Mouse (Mus musculus) induced T-regulatory cell, adult 2 months (primary cell): Measurements from ENCODE around the gene Cdc40.
A peak's percentile ranks its signal among the peaks of the same experiment; 100 is the strongest.

Experiments
- DNase-seq: peaks from one replicate; pipeline ENCODE4 v3.0.0-alpha.2; 2012; ENCODE audit warnings: low read depth

The Cdc40 gene

DNA sequence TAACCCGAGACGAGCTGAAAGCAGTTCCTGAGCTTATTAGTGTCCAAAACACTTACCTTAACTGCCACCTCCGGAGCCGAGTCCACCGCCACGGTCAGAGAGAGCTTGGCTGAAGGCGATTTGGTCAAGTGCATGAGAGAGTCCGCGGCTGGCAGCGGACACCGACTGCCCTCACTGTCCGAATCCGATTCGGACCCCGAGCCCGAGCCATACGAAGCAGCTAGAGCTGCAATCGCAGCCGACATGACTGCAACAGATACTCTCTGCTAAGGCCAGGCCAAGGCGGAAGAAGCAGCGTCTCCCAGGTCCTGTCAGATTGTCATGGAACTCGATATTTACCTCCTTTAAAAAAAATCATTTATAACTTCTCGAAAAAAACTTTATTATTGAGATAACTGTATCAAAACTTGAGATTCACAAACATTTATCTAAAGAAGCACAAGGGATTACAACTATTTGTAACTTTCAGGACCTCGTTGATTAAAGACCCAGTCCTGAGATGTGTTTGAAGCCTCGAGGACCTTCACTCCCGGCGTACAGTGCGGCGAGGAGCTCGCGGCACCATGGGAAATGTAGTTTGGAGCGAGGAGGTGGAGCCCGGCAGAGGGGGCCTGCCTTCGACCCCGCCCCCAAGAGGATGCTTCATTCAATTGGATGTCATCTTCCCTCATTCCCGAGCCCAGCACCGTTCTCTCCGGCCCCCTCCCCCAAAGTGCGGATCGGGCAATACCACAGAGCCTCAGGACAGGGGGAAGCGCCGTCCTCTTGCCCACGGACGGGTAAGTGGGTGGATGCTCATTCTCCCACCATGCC, at the start of gene Cdc40, which contains the start of gene Wasf1:
Gene Cdc40 (minus strand): TSS at position 481 of the 813 bp plus-strand sequence.
Gene Wasf1 (plus strand): TSS at position 645 of the 813 bp plus-strand sequence.
- DNase-seq: peak; percentile 97

DNA sequence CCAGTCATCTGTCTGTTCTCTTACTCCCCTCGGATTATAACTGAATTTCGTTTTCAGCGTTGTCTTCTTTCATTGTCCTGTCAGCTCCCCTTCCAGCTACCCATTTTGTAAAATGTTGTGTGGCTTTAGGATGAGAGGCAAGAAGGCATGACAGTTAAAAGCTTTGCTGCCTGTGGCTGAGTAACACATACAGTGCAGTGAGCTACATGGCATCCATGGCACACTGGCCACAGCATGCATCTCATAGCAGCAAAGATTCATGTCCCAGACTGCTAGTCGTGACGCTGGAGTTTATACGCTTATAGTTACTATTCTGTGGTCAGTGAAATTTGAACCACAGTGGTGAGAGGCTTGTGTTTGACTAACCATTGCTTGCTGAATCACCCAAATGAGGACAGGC, 36.4 kb upstream of the Cdc40 start:
- no peak for DNase-seq

DNA sequence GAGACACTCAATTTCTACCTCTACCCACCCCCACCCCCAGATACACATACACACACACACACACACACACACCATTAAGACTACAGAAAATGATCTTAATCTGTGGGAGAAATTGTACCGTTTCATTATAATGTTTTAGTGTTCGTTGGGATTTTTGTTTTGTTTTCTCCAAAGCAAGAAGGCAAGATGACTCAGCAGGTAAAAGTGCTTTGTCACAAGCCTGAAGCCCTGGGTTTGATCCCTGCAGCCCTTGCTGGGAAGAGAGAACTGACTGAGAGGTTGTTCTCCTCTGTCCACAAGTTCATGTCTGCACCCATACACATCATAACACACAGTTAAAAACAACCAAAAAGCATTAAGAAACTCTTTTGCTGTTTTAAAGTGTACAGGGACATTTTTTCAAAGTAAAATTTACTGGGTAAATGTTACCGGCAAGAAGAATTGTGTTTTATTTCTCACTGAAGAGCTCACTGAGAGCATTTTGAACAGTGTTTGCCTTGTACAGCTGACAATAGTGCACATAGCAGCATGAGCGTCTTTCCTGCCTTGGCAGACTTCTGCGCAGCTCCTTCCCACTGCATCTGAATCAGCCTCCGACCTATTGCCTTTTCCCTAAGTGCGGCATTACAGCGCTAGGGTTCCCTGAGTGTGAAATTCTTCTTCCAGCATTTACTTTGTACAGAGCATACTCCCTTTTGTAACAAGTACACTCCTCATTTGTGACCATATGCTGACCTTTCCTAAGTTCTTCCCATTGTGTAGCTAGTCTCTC, 35.7 kb upstream of the Cdc40 start:
- no peak for DNase-seq

DNA sequence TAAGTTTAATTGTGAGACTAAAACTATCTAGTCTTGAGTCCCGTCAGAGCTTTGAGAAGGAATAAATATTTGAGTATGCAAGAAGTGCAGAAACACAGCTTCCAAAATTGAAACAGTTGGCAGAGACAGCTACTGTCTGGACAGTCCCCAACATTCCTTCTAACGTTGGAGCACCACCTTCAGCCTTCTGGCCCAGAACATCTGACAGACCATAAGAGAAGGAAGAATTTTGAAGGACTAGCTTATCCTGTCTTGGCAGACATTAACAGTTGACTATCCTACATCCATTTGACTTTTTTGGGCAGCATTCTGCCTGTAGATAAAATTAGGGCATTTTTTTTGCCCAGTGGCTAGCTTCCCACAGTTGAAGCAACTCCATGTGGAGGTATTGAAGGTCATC, 32.1 kb upstream of the Cdc40 start:
- no peak for DNase-seq

DNA sequence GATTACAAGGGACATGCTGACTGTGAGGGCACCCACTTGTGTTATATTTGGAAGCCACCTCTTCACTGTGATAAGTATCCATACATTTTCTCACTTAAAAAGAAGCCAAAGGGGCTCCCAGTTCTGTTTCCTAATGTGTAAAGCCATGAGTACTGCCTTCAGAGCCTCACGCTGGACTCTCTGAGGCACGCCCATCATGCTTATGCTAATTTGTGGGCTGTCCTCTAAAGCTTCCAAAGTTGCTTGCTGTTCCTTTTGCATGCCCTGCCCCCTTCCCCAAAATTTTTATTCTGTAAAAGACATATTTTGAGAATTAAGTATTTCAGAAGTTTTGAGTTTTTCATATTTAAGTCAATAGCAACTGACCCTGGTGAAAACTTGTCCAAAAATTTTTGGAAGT, 27.7 kb upstream of the Cdc40 start:
- DNase-seq: no peak

DNA sequence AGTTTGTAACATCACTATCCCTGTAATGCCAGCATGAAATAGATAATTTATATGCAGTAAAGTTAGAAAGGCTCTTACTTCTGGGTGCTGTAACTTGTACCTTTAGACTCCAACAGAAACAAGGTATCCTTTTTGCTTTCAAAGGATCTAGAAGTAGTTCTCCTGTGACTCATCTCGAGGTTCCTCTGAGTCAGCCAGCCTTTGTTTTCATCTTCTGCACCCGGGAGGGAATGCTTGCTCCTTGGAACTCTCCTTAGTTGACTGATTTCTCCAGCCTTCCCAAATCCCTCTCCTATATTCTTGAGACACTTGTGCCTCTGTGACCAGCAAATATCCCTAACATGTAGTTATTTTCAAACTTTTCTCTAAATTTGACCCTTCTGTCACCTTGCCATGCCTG, 25.5 kb upstream of the Cdc40 start:
- no peak for DNase-seq

DNA sequence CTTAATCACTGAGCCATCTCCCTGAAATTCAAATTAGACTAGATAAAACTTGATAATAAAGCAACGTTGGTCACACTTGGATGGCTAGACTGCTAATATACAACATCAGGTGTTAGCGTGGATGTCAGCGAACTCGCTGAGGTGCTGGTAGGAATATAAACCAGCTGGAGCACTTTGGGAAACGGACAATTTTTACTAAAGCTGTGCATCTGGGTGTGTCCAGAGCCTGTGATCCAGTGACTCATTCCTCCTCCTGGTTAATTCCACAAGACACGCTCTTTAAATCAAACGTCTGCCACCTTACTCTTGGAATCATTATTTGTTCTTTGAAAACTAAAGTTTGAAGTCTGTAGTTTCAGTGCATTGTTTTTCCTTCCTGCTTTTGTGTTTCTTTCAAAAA, 23.7 kb upstream of the Cdc40 start:
- no peak for DNase-seq

DNA sequence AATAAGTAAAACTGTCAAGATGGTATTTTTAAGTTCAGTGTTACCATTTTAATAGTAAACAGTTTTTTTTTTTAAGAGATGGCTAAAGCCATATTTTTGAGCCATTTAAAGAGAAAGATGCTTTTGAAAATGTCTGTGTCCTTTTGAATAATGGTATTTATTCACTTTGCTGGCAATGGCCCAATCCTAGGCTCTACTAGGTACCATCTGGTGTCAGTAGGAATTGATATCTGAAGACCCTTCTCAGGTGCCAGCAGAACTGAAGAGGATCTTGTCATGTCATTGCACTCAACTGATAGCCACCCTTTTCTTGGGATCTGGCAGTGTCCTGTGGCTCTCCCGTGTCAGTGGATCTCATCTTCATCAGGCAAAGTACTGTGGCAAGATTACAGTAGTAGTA, 23.0 kb upstream of the Cdc40 start:
- no peak for DNase-seq

DNA sequence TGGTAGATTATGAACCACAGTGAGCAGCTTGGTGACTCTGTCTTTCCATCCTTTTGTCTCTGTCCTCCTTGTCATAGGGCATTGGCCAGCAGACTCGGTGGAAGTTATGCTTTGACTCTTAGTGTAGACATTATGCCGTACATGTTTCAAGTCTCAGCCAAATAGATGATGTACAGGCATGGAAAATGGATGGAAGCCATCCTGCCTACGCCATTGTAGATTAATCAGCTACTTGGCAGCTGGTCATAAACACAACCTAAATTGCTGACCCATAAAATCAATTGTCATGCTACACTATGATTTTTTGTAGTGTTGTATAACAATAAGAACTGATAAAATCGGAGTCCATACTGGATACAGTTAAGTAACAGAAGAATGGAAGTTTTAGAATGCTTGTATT, 18.7 kb upstream of the Cdc40 start:
- DNase-seq: no peak

DNA sequence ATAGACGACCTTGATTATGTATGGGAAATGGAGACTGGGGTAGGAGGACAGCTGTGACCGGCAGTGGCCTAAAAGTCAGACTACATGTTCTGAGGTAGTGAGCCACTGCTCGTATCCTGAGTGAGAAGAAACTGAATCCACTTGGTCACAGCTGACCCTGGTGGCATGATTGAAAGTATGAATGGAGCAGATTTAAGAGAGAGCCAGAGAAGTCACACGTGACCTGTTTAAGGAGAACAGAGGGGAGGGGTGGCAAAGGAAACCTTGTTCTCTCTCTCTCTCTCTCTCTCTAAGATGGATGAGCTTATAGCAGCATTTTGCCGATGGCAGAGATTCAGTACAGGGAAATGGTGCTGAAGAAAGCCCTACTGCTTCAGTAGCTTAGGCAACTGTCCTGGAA, 13.5 kb upstream of the Cdc40 start:
- DNase-seq: no peak

DNA sequence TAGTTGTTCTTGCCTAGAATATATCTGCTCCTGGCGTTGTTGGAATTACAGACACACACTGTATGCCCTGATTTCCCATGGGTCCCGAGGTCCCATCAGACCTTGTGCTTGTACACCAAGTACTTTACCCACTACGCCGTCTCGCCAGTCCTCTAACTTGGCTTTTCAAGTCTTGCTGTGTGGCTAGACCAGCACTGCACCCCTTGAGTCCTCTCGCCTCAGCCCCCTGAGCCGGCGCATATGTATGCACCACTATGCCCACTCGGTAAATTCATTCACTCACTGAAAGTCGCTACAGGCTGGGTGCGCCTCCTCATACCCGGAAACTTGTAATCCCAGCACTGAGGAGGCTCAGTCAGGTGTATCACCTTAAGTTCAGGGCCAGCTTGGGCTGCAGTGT, 12.7 kb upstream of the Cdc40 start:
- DNase-seq: no peak

DNA sequence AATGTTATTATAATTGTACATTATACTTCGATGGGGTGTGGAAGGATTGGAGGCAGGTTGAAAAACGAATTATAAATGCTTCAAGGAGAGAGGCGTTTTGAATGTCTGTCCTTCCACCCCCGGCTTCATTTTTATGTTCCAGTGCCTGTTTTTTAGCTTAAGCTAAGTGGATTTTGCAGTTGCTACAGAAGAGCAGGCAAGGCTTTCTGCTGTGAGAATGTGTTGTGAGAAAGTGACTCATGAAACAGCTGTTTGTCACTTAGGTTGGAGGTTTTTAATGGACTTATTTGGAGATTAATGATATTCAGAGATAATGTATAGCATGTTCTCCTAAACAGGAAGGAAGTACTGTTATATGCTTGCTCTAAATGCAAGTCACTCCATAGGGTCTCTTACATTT, 6.0 kb upstream of the Cdc40 start:
- DNase-seq: no peak

DNA sequence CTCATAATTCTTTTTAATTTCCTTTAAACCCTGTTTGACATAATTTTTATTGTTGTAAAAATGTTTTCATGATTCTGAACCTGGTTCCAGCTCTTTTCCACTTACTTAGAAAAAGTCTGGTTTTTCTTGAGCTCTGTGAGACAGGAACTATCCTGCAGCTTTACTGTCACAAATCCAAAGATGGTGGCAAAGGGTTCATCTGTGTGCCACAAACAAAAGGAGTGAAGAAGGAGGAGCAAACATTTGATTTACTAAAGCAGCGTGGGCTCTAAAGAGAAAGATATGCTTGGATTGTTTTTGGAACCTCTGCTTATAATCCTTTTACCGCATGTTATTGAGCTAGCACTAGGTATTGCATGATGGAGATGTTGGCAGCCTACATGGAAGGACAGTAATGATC, 4.2 kb upstream of the Cdc40 start:
- no peak for DNase-seq

DNA sequence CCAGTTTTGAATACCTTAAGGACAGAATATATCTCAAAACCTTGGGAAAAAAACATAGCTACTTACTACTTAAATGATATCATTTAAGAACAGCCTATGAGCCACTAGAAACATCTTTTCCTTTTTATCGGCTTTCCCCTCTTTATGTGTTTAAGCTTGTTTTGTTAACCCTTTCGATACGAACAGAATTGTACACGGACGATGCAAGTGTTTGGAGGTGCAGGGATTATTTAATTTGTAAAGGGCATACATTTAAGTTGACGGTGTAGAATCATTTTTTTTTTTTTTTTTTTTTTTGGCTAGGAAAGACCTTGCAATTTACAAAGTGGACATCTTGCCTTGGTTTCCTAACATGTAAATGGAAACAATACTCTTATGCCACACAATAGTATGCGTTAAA, 2.3 kb upstream of the Cdc40 start:
- DNase-seq: peak; percentile 29

DNA sequence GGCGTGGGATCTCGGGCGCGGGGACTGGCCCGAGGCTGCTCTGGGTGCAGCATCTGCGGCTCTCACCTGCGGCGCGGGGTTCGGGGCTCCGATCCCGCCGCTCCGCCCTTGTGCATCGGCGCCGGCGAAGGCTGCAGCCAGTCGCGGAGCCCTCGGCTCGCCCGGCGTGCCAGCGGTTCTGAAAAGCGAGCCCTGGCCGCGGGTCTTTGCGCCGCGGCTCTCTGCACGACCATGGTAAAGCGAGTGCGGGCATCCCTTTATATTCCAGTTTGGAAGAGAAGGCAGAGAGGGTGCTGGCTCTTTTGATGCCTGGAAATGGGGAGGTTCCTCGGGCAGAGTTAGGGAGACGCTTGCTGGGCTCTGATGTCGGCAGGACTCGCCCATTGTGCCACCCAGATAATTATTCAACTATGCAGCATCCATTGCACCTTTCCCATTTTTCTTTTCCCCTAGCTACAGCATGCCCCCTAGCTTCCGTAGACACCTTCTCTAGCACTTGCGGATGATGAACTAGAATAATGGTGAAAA, 1.2 kb upstream of the Cdc40 start:
- DNase-seq: peak; percentile 43

DNA sequence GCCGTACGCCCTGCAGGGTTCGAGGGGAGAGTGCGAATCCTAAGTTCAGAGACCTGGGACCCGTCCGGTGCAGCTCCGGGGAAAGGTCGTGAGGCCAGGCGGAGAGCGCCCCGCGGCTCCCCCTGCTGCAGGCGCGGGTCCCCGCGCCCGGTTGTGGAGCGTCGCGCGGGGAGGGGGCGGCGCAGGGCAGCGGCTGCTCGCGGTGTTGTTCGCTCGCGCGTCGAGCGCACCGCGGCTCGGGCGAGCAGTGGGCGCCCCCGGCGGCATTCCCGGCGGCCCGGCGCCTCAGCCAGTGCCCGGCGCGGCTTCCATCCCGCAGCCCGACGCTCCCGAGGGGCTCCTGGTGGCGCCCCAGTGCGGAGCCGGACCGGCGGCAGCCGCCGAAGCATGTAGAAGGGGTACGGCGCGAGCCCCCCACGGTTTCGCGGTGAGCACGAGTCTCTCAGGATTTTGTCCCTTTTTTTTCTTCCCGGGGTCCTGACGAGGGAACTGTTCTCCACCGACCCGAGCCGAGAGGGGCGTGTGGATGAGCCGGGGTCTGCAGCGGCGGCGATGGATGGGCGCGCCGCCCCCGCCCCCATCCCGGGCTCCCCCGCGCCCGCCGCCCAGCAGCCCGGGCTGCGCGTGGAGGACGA, 650 bp upstream of the Cdc40 start:
- no peak for DNase-seq

DNA sequence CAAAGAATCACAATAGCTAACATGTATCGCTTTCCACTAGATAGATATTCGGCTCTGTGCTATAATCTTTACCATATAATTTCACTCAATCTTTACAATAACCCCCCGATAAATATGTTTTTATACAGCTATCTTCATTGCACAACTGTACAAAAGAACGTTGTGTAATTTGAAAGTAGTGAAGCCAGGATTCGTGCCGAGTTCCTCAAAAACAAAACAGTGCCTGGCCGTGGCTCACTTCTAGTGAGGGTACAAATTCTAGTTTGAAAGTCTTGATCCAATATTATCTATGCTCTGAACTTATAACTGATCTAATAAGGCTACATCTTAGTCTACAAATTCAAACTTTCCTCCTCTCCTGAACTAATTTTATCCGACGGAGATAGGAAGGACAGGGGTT, 778 bp downstream of the Cdc40 start:
- peak; percentile 23 for DNase-seq

DNA sequence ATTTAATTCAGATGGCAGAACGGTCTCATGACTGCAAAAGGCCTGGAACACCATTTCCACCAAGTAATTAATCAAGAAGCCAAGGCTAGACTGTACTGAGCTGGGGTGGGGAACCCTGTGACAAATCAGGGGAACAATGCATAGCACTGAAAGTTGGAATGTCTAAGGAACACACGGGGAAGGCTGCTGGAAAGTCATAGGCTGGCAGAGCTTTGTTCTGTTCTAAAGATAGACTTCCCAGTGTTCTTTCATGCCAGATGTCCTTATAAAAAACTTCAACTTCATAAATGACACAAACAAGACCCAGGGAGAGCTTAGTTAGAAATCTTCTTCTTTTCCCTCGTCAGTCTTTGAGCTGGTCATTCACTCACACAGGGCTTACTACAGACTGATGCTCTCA, 1.9 kb downstream of the Cdc40 start:
- DNase-seq: no peak

DNA sequence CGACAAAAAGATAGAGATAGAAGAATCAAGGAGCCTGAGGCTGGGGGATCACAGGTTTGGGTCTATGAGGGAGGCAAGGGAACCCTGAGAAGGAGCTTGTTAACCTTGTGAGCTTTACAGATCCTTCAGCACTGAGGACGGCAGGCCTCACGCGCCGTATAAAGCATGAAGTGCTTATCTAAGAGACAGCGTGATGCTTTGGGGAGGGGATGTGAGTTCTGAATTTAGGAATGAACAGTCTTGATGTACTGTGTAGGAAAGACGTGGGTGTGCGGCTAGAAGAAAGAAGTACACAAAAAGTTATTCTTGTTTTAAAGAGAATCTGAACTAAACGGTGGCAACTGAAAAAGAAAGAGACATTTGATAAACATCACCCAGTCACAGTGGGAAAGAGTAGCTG, 3.1 kb downstream of the Cdc40 start:
- DNase-seq: no peak

DNA sequence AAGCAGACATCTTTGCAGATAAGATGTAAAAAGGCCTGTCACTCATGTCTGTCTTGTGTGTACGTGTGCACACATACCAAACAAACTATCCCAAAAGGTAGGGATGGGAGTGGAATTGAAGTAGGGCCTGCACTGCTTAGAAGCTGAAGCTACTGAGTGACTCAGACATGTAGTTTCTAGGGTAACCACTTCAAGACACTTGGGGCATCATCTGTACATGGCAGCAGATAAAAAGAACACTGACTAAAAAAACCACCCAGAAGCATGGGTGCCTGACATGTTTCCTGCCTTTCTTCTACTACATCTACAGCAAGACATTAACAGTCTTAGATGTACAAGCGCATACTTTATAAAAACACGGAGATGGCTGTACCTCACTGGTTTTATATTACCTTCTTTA, 4.9 kb downstream of the Cdc40 start:
- no peak for DNase-seq

DNA sequence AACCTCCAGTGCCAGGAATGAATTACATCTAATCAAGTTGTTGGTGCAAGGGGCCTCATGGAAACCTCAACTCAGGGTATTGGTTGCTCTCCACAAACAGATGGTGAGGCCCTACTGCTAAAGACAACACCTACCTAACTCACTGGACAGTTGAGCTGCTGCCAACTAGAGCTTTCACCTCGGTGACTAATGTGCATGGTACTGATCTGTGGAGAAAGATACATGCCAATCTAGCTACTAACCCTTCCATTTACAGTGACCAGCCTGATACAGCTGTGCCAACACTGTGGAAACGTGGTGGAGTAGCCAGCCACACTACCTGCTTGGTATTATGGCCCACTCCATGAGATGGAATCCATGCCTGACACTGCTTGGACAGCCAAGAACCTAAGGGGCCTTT, 11.1 kb downstream of the Cdc40 start:
- DNase-seq: no peak

DNA sequence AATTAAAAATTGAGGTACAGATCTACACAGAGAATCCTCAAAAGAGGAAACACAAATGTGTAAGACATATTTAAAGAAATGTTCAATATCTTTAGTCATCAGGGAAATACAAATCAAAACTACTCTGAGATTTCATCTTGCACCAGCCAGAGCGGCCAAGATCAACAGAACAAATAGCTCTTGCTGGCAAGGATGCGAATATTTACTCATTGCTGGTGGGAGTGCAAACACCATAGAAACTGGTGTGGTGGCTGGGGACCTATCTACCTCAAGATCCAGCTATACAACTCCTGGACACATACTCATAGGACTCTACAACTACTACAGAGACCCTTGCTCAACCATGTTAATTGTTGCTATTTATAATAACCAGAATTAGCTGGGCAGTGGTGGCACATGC, 11.8 kb downstream of the Cdc40 start:
- no peak for DNase-seq

DNA sequence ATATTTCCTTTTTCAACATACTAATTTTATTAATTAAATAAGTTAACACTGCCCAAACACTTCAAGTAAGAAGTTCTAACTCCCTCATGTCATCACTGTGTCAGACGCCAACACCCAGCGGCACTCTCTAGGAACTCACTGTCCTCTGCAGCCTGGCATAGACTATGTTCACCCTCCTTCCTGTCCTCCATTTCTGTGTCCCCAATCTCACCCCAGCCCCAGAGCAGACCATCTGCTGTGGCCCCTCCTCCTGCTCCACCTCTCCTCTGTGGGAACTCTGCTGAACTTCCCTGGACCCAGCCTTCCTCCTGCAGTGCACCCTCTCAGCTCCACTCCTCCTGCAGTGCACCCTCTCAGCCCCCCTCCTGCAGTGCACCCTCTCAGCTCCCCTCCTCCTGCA, 15.0 kb downstream of the Cdc40 start:
- DNase-seq: no peak
